8 mouse cellular contexts compared by ENCODE assay signal in genomic region chr6:127265901-127266812, GRCm38 (mm10).
A peak's percentile ranks its signal among the peaks of the same experiment; 100 is the strongest.
DNase-seq lines count a peak whose midpoint lies in the region; ATAC-seq and TF ChIP-seq lines count a peak whose summit lies in the region.

No protein-coding gene starts in this region.

- H3K9me3 ChIP-seq in hindbrain, embryonic 12.5 days (replicated peaks), result no peaks in the 10 kb centered on the region
- no peaks in the 10 kb centered on the region for H3K9me3 ChIP-seq in lung, embryonic 16.5 days (ENCODE audit: control insufficient read depth, low read length)

- peak overlapping the region; percentile 49; the same call in 1 of the 2 replicates for H3K9ac ChIP-seq in hindbrain, embryonic 12.5 days
- peak overlapping the region; percentile 49; the same call in 1 of the 2 replicates for H3K9ac ChIP-seq in lung, embryonic 16.5 days (ENCODE audit: low read length)

- peaks cover 8% of the 10 kb centered on the region for H3K4me1 ChIP-seq in hindbrain, embryonic 12.5 days
- H3K4me1 ChIP-seq in lung, embryonic 16.5 days (replicated peaks; ENCODE audit: control insufficient read depth, insufficient read depth, low read length), result peaks cover 7% of the 10 kb centered on the region
- H3K4me1 ChIP-seq in olfactory bulb, adult 2 months (ENCODE audit: control insufficient read depth, insufficient read depth, low read length), result peaks cover 6% of the 10 kb centered on the region

- peak overlapping the region; percentile 55 for H3K4me2 ChIP-seq in hindbrain, embryonic 12.5 days (replicated peaks)
- H3K4me2 ChIP-seq in lung, embryonic 16.5 days (ENCODE audit: low read depth, low read length), result peak overlapping the region; percentile 56

- H3K4me3 ChIP-seq in hindbrain, embryonic 12.5 days, result peak overlapping the region; percentile 19
- H3K4me3 ChIP-seq in lung, embryonic 16.5 days (ENCODE audit: low read length), result peak overlapping the region; percentile 25
- peak overlapping the region; percentile 5; the same call in 1 of the 2 replicates for H3K4me3 ChIP-seq in olfactory bulb, adult 2 months (ENCODE audit: insufficient read depth, low read depth, low read length)

- no peak for TF ChIP-seq CTCF in olfactory bulb, adult 2 months (IDR thresholded peaks at IDR 0.05; ENCODE audit: insufficient read depth, low read depth, low read length)

- 15% methylated on average over 20 of the region's 21 CpGs for WGBS in hindbrain, embryonic 12.5 days
- 5% methylated on average over 21 of the region's 21 CpGs for WGBS in lung, embryonic 16.5 days
- WGBS in olfactory bulb, adult 2 months, result 7% methylated on average over 21 of the region's 21 CpGs

- TF ChIP-seq POLR2A in olfactory bulb, adult 2 months (IDR thresholded peaks at IDR 0.05; ENCODE audit: insufficient read depth, low read depth, low read length), result no peak

- DNase-seq in NIH3T3 (ENCODE audit: low read depth), result peak; percentile 88
- peak; percentile 14 for DNase-seq in cerebellum, adult 9-11 months
- DNase-seq in frontal cortex, postnatal 14 days (ENCODE audit: low spot score in 2 of 2), result peak; percentile 56 to 64
- DNase-seq in layer of hippocampus, postnatal 10 days (ENCODE audit: low spot score in 2 of 2), result peak; percentile 71 to 81
- peak; percentile 46 for DNase-seq in thymus, postnatal 0 days (ENCODE audit: low spot score)

- H3K36me3 ChIP-seq in hindbrain, embryonic 12.5 days, result no peaks in the 10 kb centered on the region
- H3K36me3 ChIP-seq in lung, embryonic 16.5 days (ENCODE audit: control insufficient read depth, insufficient read depth, low read length), result no peaks in the 10 kb centered on the region

- H3K27me3 ChIP-seq in hindbrain, embryonic 12.5 days, result peaks cover 8% of the 10 kb centered on the region; the same call in 1 of the 2 replicates
- H3K27me3 ChIP-seq in lung, embryonic 16.5 days (ENCODE audit: control insufficient read depth, insufficient read depth, low read depth, low read length), result no peaks in the 10 kb centered on the region

- ATAC-seq in hindbrain, embryonic 12.5 days (ENCODE audit: low FRiP score), result 0 out of 2 replicates have a peak, but pooled peaks have one; percentile 19
- ATAC-seq in lung, embryonic 16.5 days (ENCODE audit: low read depth), result peak; percentile 94

- no peak overlapping the region for H3K27ac ChIP-seq in hindbrain, embryonic 12.5 days
- H3K27ac ChIP-seq in lung, embryonic 16.5 days (ENCODE audit: low read length), result peak overlapping the region; percentile 90
- no peak overlapping the region for H3K27ac ChIP-seq in olfactory bulb, adult 2 months (ENCODE audit: insufficient read depth, low read depth, low read length)

Comparison
In these comparisons a context has a peak if more than half of its experiments do, and no peak if none do; other contexts are left out.
1. DNase-seq: peak in every context shown above with its lines; median percentile 88 in NIH3T3; 76 in layer of hippocampus, postnatal 10 days; 60 in frontal cortex, postnatal 14 days; 46 in thymus, postnatal 0 days; 14 in cerebellum, adult 9-11 months.